Mouse (Mus musculus) spleen, embryonic (tissue): Measurements from ENCODE around the gene Cog3.

Source experiments
- CTCF ChIA-PET: fragments of 350-600 bp; sonication (Branson Sonifier 250); formaldehyde crosslinking; loops from one replicate; lab custom pipeline; 2022; lab: Charles Lee

Cog3 gene

DNA sequence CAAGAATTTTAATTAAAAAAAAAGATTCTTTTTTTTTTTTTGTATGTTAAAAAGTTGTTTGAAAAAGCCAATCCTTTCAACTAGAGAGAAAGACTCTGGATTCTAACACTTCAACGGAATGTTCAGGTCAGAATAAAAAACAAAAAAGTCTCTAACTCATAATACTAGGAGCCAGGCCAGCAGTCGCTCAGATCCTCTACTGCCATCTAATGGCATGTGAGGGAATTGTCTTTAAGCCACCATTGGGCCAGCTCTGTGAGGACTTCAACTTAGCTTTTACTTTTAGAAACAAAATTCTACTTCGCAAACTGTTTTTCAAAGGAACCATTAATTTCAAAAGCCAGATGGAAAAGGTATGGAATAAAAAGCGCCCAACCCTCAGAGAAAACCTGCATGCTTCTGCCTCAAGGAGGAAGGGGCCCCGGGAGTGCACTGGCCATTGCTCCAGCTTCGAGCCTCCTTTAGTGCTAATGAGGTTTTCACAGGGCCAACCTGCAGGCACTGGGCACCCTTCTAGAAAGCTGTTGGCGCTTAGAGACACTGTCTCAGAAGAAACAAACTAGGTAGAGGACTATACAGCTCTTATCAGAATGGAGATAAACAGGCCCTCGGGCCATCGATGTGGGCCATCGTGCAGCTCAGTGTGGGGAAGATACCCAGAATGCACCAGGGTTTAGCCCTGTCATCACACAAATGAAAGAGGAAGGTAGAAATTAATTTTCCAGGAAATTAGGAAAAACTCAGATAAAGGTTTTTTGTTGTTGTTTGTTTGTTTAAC lies 6.9 kb upstream of the Cog3 start:
- CTCF ChIA-PET, result no interaction called here

DNA sequence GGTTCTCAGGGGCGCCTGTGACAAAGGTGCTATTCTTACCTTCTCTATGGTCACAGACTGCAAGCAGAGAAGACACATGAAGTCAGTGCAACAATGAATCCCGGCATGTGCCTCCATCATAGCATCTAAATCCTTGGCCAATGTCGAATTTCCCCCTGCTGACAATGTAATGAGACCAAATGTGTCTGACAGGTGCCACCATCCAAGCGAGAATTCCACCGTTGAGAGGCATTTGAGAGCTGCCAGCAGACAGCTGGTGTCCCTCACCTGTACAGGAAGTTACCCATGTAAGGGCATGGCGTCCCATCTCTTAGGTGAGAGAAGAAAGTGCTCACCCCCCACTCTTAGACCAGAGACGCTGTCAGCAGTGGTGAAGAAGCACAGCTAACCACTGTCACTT lies 4.1 kb upstream of the Cog3 start:
- CTCF ChIA-PET, result no interaction called here

DNA sequence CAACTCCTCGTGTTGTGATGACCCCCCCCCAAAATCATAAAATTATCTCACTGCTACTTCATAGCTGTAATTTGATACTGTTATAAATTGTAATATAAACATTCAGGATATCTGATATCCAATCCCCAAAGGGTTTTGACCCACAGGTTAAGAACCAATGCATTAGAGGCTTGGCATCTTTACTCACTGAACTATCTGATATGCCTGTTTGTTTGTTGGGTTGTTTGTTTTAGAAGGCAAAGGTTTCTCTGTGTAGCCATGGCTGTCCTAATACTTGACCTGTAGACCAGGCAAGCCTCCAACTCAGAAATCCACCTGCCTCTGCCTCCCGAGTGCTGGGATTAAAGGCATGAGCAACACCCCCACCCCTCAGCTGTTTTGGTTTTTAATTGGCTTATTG lies 3.5 kb upstream of the Cog3 start:
- CTCF ChIA-PET, result no interaction called here

DNA sequence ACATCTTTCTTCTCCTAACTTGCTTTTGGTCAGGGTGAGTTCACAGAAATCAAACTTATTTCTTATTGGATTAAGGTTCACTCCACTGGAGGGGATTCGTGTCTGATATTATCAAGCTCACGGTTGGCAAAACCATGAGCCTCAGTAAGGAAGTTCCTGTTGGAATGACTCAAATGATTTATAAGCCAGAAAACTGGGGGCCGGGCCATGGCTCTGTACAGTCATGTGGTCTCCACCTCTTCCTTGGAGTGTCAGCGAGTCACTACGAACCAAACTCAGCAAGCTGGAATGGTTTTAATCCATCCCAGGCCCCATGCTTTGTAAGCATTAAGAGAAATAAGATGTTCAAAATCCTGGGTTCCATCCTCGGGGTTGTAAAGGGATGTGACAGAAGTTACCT lies 2.7 kb upstream of the Cog3 start:
- CTCF ChIA-PET, result interaction anchor here (1.0 kb wide), 1 partner anchor 19 kb away, joined by 3 read pairs; no protein-coding TSS in a partner anchor

DNA sequence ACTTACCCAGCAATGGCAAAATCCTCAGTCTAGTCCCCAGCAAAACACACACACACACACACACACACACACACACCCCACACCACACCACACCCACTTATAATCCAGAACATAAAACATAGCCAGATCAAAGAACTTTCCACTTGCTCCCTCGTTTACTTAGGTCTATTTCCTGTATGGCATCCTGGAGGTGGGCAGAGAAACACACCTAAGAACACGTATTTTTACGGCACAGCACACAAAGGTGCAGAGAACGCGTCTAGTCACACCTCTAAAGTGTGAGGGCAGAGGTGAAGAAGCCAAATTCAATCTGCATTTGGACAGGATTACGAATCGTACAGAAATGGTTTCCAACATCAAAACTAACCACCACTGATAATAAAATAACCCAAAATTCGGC lies 1.1 kb downstream of the Cog3 start:
- CTCF ChIA-PET, result interaction anchor here (0.7 kb wide), 1 partner anchor 358 kb away, joined by 4 read pairs; no protein-coding TSS in a partner anchor

DNA sequence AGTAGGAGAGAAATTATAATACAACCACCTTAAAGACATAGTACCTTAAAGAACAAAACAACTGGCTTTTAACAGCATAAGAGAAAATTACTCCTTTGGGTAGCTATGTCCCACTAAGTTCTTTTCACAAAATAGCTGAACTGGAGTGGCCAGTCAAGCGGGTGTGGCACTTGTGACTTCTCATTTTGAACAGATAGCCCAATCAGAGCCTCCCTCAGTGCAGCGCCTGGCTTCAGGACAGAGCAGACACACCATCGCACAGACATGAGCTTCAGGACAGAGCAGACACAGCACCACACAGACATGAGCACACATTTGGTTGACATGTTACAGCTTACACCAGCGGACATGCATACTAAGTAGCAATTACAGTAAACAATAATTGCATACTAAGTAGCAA lies 3.3 kb downstream of the Cog3 start:
- CTCF ChIA-PET, result interaction anchor here (0.6 kb wide), 1 partner anchor 85 kb away, joined by 12 read pairs; no protein-coding TSS in a partner anchor

DNA sequence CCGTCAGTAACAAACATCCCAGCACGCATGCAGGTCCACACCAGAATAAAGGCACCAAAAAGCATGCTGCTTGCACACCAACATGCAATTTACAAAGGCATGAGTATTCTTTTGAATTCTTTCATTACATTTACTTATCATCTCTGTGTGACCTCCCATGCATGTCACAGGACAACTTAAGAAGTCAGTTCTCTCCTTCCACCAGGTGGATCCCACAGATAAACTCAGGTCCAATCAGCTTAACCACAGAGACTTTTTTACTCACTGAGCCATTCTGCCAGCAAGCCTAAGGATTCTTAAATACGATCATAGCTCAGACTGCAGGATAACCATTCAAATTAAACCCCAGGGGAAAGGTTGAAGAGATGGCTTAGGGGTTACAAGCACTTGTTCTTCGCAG lies 5.2 kb downstream of the Cog3 start:
- CTCF ChIA-PET, result no interaction called here

DNA sequence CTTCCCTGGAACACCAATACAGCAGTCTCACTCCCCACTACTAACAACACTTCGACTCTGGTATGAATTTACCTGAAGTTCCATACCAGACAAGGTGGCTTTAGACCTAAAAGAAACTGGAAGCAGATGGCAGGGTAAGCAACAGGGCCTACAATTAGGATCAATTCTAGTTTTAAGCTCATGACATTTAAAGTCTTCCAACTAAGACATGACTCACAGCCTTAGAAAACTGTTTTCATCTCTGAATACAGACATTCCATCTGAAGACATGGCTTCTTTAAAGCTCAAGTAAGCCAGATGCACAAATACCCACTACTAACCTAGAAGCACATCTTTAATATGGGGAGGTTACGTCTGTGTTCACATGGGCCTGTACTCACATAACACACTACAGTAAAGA lies 6.4 kb downstream of the Cog3 start:
- CTCF ChIA-PET, result no interaction called here

DNA sequence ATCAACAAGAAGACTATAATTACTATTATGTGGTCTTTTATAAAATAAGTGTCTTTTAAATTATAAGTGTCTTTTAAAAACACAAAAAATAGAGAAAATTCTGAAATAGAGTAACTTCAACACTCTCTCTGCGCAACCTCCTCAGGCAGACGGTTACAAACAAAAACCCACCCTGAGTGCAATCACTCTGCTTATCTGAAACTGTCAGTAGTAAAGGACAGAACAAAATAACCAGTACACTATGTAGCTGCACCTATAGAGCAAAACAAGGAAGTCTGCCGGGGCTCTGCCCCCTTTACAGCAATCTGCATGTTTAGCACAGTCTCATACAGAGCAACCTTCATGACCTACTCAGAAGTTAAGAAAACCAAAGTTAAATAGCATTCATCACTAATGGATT lies 12.4 kb downstream of the Cog3 start:
- CTCF ChIA-PET, result no interaction called here

DNA sequence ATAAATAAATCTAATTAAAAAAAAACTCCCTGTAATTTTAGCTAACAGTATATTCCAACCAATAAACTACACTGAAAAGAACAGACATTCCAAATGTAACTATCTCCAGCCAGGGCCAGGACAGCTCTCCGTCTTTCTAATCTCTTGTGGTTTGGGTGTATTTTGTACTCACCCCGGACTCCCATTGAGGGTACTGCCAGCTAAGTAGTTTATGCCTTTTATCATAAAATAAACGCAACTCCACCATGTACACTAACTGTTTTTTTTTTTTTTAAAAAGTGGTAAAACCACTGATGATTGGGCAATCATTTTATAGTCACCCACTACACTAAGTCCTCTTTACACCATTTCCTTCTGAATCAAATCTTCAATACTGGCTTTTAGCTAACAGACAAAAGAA lies 18.7 kb downstream of the Cog3 start:
- CTCF ChIA-PET, result interaction anchor here (0.5 to 0.6 kb wide), 3 partner anchors 121 to 527 kb away, joined by 3 to 8 read pairs (median 4); no protein-coding TSS in a partner anchor

DNA sequence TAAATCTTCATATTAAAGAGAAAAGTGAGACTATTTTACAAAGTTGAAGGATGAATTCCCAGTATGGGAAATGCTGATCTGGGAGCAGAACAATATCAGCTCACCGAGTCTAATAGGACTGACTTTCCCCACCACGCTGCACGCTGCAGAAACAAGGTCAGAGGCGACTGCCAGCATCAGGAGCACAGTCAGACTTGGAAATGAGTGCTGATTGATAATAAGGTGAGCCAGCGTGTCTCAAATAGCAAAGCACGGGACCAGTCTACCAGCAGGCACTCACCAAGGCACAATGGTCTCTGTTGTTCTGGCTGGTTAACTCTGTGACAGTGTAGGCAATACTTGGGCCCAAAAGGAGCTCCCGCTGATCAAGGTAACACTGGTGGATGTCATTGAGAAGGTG lies 21.7 kb downstream of the Cog3 start:
- CTCF ChIA-PET, result no interaction called here

DNA sequence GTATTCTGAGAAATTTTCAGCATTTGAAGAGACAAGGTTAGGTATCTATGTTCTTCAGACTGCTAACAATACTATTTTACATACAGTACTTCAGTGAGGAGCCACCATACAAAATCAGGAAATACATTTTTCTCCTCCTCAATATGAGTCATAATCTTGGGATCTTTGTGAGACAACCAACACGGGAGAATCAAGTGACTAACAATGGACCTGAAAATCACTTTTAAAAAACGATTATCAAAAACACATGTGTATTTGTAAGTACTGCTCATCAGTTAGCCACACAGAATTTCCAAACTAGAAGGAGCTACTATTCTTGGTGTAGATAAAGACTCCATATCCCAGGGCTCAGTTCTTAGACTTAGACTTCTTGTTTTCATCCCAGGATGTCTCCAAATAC lies 23.0 kb downstream of the Cog3 start:
- CTCF ChIA-PET, result no interaction called here

DNA sequence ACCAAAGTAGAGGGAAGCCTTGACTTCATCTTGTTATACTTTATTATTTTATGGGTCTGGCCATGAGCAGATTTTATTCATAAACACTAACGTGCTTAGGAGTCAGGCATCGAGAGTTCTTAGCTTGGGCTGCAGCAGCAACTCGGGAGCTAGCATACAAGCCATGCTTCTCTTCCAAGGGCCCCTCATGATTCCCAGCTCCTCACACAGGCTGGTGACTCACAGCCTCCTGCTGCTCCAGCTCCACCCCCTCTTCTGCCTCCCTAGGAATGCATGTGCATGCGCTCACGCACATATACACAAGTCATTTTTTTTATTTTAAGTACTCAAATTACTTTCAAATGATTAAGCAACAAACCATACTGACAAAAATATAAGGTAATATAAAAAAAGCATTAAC lies 26.2 kb downstream of the Cog3 start:
- CTCF ChIA-PET, result no interaction called here

DNA sequence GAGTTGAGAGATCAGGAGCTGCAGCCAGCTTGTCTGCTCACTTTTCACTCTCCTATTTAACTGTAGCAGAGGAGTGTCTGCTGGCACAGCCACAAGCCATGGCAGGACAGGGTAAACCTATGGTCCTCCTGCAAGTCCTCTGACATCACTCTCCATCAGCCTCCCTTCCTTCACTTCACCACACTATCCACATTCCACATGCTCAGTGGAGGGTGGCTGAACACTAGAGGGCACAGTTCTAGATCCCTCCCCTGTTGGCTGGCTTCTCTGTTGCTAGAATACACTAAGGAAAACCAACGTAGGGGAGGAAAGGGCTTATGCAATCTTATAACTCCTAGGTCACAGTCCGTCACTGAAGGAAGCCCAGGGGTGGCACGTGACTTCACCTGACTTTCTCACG lies 27.3 kb downstream of the Cog3 start:
- CTCF ChIA-PET, result no interaction called here

DNA sequence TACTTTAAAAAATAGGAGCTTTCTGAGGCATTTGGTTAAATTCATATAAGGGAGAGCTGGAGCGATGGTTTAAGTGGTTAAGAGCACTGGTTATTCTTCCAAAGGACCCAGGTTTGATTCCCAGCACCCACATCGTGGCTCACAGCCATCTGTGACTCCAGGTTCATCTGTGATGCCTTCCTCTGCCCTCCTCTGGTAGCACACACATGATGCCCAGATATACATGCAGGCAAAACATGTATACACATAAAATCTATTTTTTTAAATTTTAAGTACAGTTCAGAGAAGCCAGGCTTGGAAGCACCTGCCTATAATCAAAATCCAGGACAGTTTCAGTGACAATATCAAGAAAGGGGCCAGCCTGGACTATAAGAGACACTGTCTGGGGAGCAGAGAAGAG lies 31.5 kb downstream of the Cog3 start:
- CTCF ChIA-PET, result interaction anchor here (1.0 kb wide), 1 partner anchor 16 kb away, joined by 5 read pairs; no protein-coding TSS in a partner anchor

DNA sequence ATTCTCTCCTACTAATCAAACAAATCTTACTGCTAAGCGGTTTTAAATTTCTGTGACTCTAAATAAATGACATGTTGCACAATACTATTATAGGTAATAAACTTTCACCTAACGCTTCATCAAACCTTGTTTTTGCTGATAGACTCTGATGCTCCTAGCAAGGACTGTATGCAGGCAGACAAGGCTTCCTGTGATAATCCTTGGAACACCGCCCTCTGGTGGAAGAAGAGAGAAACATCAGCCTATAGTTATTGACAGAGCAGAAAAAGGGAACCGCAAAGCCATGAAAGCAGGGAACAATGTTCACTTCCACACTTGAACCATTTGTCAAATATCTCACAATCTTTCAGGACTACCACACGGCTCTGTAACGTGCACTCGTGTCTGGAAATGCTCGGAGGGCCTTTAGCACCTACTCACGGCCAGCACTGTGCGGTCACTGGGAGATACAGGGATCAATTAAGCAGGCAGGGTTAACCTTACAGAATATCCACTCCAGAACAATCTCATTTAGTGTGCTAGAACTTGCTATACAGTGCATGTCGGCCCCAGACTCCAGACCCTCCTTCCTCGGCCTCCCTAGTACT lies 32.2 kb downstream of the Cog3 start:
- CTCF ChIA-PET, result interaction anchor here (0.8 kb wide), 1 partner anchor 9 kb away, joined by 3 read pairs; no protein-coding TSS in a partner anchor

DNA sequence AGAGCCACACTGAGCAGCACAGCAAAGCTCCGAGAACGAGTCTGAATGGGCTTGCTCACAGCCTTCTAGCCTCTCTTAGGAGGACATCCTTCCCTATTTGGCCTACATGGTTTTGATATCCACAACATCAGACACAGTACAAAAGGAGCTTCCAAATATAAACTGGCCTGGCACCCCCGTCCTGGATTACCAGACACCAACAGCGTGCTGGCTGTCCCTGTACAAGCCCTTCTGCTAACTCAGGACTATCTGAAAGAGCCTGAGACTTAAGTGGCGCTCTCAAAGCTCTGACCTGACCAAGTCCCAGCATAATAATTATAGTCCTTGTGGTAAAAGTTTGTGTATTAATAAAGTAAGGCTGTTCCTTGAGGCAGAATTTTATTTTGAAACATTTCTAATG lies 34.2 kb downstream of the Cog3 start:
- CTCF ChIA-PET, result no interaction called here

DNA sequence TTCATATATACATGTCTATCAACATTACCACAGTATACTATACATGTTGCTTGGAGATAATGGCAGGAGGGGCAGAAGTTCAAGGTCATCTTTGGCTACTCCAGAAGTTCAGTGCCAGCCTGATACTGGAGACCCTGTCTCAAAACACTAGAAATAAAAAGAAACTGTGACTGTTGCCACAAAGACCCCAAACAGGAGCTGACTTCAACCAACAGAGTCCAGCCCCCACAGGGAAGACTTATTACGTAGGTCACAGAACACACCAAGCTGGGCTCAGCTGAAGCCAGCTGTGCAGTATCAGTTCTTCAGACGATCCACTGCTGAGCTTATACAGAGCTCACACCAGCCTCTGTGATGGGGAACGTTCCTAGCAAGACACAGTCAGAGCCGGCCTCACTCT lies 37.9 kb downstream of the Cog3 start:
- CTCF ChIA-PET, result no interaction called here

DNA sequence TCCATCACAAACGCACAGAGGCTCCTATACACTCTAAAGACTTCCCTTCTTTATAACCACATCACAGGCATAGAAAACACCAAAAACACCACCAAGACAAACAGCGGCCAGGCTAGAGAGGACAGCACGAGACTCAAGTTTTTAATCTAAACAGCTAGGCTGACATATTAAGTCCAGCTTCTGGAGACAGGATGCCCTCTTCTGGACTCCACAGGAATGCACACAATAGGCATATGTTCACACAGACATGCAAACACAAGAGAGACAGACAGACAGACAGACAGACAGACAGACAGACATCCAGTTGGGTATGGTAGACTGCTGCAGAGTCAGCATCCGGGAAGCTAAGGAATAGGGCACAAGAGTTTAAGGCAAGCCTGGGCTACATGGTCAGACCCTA lies 40.7 kb downstream of the Cog3 start:
- CTCF ChIA-PET, result interaction anchor here (0.5 kb wide), 1 partner anchor 122 kb away, joined by 5 read pairs; no protein-coding TSS in a partner anchor

DNA sequence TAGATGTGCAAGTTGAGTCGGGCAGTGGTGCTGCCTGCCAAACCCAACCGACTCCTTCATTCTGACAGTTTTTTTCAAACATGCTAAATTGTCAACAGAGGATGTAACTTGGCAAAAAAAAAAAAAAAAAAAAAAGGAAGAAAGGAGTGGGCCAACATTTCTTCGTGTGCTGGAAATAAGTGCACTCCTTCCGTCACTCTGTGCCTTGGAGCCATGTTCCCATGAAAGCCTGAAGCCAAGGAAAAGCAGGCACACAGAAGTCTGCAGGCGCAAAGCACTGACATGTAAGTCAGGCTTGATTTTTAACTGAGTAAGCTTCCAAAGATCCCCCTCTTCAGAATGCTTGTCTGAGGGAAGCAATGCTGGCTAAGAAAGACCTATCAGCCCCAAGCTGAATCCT lies 41.6 kb downstream of the Cog3 start:
- CTCF ChIA-PET, result no interaction called here

DNA sequence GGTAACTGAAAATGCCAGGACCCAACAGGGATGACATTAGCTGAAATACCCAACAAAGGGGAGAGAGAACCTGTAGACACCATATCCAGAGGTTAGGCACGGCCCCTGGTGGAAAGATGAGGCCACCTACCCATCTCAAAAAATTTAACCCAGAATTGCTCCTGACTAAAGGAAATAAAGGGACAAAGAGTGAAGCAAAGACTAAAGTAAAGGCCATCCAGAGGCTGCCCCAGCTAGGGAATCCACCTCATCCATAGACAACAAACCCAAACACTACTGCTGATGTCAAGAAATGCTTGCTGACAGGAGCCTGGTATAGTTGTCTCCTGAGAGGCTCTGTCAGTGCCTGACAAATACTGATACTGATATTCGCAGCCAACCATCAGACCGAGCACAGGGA lies 42.6 kb downstream of the Cog3 start:
- CTCF ChIA-PET, result no interaction called here

DNA sequence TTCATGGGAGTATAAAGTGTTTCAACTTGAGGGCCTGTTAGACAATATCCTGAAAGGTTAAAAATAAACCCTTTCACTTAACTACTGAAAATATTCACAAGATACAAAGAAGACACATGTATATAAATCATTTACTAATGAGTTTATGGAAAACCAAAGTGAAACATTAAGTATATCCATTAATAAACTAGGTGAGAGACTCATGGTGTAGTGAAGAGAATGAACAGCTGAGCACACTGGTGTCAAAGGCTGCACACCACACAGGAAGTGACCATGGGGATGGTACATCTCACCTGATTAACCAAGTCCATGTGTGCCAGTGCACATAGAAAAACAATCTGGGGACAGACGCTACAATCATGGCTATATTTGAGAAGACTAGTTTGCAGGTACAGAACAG lies 45.3 kb downstream of the Cog3 start:
- CTCF ChIA-PET, result interaction anchor here (0.6 kb wide), 1 partner anchor 529 kb away, joined by 4 read pairs; no protein-coding TSS in a partner anchor

DNA sequence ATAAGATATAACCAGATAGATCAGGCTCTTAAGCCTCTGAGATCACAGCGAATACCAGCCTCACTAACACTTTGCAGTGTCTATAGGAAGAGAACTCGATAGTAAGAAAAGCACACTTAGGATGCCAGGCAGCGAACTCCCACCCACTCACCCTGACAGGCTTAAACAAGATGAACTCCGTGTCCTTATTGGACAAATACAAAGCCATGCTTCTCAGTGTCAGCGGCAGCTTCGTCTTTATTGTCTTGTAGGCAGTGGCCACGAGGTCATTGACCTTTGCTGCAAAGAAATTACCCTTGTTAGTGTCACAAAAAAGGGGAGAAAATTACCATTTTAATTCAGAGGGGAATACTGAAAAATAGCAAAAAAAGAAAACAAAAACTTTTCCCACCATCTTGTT lies 46.5 kb downstream of the Cog3 start:
- CTCF ChIA-PET, result interaction anchor here (0.8 kb wide), 1 partner anchor 317 kb away, joined by 7 read pairs; no protein-coding TSS in a partner anchor
